Mouse (Mus musculus): ENCODE results near the gene Zfp651.

The Zfp651 gene

DNA sequence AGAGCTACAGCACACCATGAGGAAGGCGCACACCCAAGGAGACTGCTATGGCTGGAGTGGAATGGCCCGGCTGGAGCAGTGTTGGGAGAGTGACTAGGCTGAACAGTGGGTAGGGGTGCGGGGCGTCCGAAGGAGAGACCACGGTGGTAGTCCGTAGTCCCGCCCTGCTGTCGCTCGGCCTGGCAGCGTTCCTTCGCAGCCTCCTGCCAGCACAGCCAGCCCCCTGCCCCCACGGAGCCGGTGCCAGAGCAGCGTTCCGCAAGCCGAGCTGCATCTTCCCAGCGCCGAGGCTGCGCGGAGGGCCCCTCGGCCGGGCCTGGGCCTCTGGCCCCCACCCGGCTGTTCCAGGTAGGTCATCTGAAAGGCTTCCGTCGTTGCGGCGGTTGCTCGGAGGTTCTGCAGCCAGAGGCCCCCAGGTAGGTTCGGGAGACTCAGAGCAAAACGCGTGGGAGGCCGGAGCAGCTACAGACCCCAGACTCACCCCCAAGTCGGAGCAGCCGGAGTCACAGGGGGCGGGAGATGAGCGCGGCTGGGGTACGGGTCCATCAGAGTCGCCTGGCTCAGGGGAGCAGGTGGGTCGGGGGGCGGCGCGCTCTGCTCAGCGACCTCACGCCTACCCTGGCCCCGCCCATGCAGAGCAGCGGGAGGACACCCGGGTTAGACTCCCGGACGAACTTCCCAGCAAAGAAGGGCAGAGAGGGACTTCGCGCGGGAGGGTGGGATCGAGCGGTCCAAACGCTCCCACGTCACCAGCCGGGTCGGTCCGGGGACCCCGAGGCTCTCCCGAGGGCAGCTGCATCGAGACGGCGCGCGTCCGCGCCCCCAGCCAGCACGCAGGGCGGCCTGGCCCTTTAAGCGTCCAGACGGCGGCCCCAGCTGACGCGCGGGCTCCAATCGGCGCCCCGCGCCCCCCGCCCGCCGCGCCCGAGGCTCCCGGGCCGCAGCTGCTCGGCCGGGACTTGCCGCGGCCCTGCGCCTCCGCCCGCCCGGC is at the start of gene Zfp651:
Gene Zfp651 (plus strand): TSS at position 240 of the 991 bp plus-strand sequence.
- DNase-seq (ENCODE audit: low spot score): peak; percentile 48

DNA sequence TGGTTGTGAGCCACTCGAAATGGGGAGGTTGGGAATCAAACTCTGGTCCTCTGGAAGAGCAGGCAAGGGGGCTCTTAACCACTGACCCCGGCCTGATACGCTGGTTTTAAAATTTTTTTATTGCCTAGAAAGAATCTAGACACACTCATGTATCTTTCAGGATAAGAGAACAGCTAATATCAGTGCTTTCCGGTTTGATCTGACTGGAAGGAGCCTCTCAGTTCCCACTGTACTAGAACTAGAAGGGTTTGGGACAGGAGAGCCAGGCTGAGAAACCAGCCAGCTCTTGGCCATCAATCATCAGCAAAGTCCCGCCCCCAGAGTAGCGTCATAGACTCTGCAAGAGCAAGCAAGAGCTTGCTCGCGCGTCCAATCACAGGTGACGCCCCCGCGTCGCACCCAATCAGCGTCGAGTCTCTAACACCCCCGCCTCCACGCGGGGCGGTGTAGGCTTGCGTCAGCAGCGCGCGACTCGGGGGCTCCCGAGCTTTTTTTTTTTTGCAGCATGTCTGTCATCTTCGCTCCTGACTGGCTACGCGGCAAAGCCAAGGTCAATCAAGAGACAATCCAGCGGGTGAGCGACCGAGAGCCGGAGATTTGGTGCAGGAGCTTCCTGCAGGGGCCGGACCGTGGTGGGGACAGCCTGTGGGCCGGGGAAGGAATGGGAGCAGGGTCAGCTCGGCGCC is 49.1 kb upstream of the Zfp651 start, which contains the start of gene Ss18l2:
Gene Ss18l2 (plus strand): TSS at position 432 of the 686 bp plus-strand sequence.
- peak; percentile 97 for DNase-seq (ENCODE audit: low spot score)

DNA sequence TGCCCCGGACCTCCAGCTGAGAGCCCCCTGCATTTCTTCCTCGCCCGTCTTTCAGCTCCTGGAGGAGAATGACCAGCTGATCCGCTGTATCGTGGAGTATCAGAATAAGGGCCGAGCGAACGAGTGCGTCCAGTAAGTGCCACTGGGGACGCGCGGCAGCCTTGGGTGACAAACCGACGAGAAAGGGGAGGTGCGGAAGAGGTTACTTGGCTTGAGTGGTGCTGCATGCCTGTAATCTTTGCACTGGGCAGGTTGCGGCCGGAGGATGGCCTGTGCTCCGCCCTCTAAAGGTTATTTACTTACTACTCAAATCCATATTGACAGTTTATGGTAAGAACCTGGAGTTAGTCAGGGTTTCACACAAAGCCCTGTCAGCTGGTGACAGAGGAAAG is 48.5 kb upstream of the Zfp651 start:
- no peak for DNase-seq (ENCODE audit: low spot score)

DNA sequence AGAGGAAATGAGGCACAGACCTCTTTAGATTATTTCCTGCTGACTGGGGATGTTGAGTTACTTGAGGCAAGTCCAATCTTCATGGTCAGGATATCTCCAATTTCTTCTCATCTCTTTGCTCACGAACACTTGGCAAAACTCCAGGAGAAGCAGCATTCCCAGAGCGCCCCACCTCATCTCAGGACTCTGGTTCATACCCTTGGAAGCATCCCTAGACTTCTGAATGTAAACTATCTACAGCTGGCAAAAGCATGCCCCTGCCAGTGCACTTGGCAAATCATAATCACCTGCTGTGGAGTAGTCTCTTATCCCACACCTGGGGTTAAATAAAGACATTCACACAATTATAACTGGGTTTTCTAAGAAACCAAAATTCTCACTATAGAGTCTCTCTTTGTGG is 42.1 kb upstream of the Zfp651 start:
- no peak for DNase-seq (ENCODE audit: low spot score)

DNA sequence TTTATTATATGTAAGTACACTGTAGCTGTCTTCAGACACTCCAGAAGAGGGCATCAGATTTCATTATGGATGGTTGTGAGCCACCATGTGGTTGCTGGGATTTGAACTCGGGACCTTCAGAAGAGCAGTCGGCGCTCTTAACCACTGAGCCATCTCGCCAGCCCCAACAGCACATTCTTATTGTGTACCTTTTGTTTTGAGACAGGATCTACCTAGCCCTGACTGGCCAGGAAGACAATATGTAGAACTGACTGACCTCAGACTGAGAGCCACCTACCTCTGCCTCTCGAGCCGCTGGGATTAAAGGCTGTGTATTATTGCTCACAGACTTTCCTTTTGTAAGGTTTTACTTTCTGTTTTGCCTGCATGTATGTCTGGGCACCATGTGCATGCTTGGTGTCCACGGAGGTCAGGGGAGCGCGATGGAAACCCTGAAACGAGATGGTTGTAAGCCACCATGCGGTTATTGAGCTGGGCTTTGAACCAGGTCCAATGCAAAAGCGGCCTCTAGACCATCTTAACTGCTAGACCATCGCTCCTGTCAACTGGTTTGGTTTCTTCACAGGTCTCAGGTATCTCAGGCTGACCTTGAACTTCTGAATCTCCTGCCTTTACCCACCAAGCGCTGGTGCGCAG is 40.9 kb upstream of the Zfp651 start:
- no peak for DNase-seq (ENCODE audit: low spot score)

DNA sequence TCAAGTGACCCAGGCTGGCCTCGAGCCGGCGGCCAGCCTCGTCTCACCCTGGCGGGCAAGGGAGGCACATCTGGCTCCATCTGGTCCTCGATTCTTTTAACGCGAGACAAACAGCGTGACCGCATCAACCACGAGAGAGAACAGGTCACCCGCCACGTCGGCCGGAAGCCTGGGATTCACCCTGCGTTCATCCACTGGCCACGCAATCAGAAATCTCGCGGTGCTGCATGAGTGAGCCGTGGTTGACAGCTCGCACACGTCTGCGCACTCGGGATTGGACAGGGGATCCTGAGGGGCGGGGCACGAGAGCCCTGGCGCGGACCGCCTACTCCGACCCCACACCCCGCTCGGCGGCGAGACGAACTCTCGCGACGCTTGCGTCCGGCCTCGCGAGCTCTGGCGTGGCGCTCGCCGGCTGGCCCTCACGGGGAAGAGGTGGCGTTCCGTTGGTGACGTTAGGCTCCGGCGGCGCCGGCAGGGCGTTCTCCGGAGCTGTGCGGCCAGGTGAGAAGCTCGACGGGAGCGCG is 40.3 kb upstream of the Zfp651 start, which contains the start of gene Nktr:
Gene Nktr (plus strand): TSS at position 378 of the 527 bp plus-strand sequence.
- DNase-seq (ENCODE audit: low spot score): peak; percentile 95

DNA sequence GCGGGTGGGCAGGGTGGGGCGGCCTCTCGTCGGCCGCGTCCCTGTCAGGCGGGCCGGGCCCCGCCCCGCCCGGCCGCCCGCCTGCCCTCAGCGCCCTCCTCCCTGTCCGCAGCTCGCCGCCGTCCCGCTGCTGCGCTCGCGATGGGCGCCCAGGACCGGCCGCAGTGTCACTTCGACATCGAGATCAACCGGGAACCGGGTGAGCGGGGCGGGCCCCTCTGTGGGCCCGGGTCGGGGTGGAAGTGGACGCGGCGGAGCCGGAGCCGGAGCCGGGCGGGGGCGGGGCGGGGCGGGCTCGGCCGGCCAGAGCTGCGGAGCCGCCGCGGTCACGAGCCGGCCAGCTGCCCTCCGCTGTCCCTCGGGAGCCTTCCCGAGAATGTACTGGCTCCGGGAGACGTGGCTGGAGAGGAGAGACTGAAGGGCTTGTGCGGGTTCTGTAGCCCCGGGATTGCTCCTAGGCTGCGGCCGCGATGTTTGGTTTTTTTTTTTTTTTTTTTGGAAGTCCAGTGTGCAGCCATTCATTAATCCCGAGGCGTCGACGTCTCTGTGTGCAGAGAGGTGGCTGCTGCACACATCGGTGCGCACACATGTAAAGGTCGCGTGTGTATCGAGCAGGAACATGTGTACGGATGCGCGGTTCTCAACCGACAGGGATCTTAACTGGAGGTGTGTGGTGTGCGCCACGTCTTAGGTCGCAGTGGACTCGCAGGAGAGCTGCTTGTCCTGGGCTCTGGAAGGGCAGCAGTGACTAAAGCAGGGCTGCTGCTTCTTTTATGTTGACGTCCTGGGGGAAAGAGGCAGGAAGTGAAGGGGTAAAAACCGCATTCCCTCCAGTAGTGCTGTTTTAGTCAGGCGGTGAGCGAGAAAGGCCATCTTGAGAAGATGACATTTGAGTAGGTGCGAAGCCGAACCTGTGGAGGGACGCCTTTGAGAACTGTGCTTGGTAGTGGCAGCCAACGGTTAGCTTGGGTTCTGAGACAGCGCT is 39.5 kb upstream of the Zfp651 start:
- no peak for DNase-seq (ENCODE audit: low spot score)

DNA sequence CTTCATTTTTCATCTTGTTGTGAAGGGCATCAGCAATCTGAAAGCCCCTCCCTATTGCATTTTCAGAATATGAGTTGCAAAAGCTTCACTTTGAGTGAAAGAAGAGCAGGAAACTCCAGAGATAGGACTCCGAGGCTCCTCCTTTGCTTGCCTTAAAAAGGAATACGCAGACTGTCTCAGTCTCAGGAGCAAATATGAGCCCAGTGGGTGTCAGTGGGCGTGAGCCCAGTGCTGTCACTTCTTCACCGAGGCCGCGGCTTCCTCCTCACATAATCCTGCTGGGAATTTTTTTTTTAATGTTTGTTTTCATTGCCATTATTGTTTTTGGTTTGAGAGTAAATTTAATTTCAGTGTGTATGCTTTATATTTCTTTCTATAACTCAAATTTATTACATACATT is 18.6 kb upstream of the Zfp651 start:
- DNase-seq (ENCODE audit: low spot score): no peak

DNA sequence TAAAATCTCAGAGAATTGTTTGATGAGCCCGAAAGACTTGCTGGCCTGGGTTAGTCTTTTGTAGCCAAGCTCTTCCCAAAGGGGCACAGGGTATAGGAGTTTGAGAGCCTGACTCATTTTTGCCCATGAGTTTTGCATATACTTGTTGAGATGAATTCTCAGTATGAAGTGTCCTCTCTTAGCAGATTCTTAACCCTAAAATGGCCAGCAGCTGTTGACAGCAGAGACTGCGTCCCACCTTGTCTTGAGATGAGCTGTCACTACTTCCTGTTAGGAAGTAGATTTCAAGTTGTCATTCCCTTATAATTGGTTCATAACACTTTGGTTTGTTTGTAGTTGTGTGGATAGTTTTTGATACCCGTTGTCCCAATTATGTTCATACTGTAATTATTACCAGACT is 18.0 kb upstream of the Zfp651 start:
- DNase-seq (ENCODE audit: low spot score): no peak

DNA sequence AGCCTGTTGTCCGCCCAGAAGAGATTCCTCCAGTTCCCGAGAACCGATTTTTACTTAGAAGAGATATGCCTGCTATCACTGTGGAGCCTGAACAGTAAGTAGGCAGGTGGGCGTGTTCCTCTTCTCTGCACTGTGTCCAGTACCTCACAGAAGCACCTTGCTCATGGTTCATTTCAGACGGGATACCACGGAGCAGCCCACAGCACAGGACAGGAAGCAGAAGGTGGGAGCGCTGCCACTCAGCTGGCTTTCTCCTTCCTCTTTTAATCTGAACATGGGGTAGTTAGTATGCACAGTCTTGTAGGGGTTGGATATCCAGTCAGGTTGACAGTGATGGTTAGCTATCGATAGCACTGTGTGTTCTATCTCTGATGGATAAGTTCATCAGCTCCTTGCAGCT is 15.1 kb upstream of the Zfp651 start:
- no peak for DNase-seq (ENCODE audit: low spot score)

DNA sequence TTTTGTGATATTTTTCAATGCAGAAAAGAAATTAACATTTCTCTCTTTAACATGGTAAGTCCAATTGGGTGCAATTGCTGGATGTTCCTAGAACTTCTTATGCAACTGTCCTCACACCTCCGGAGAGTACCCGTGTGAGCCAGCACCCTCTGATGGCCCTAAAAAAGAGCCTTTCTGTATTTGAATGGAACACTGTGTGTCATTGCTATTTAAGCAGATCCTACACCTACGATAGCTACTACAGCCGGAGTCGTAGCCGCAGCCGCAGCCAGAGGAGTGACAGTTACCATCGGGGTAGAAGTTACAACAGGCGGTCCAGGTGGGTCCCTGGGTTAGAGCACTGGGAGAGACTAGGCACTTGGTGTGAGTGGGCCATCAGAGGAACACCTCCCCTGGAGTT is 6.4 kb upstream of the Zfp651 start:
- DNase-seq (ENCODE audit: low spot score): no peak

DNA sequence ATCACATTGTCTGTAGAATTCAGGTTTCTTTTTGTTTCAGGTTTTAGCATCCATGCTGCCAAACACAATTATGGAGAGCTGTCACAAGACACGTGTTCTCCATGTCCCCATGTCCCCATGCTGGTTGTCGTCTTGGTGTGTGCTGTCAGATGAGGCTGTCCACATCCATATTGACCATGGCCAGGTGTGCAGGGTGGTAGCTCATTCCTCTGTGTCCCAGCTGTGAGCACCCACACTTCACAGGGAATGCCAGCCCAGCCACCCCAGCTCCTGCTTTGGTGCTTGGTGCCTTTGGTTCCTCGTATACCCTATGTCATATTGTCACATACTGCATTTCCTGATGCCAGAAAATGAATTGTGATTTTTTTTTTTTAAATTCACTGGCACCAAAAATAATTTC is 4.5 kb upstream of the Zfp651 start:
- no peak for DNase-seq (ENCODE audit: low spot score)

DNA sequence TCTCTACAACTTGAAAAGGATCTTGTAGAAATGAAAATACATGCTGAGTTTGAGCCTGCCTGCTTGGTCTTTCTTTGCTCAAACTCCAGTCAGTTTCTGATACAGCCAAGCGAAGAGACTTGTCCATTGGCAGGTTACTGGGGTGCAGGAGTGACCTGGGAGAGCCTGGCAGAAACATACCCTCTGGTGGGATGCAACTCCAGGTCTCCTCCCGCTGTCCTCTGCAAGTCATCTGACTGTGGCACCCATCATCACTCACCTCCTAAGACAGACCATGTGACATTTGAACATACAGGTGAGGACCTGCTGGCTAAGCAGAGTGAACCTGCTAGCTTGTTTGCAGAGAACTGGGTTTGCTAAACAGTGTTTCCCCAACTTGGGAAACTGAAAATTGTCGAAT is 2.3 kb upstream of the Zfp651 start:
- no peak for DNase-seq (ENCODE audit: low spot score)

DNA sequence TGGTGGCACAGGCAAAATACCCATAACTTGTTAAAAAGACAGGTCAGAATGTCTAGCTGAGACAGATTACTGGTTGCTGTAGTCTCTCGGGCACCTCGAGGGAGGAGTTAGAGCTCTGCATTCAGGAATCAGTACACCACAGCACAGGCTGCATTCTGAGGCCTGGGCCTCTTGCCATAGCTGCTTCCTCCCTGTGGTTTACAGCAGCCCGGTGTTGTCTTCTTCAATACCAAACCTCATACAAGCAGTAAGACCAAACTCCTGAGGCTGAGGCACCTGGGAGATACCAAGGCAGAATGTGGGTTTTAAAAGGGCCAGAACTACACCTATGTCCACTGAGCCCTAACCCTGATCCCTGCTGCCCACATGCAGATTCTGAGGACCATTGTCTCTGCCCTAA is 1.7 kb upstream of the Zfp651 start:
- no peak for DNase-seq (ENCODE audit: low spot score)

DNA sequence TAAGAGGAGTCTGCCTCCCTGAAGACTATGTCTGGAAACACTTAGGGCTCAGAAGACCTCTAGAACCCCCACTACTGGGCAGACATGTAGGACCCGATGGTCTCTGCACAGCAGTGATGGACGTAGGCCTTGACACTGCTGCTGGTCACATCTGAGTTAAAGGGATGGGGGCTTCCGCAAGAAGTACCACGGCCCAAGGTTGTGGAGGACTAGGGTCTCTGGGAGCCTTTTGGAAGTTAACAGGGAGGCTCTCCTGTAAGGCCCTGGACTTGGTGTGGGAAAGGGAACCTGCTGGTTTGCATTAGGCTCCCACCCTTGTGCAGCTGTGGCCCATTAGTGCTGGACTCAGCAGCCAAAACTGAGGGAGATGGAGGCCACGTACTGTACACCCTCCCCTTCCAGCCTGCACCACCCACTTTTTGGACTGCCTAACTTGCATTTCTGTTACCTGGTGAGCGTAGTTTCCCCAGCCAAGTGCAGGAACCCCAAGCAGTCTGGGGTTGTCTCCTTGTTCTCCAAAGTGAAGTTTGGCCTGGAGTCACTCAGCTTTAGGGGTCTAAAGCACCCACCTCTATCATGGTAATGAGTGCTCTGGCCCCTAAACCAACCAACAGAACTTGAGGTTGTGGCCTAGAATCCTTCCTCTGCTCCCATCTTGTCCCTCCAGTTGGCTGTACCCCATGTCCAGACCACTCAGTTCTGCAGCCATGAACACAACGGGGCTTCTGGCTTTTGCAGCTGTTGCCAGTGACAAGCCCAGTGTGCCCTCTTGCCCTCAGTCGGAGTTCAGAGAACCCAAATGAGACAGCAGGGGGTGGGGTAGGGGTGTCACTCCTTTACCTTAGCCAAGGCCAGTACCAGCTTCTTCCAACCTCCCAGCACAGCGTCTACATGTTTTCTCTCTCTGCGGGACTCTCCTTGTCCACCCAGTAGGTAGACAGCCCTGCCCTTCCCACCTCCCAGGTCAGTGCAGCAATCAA is 1.0 kb upstream of the Zfp651 start:
- no peak for DNase-seq (ENCODE audit: low spot score)

DNA sequence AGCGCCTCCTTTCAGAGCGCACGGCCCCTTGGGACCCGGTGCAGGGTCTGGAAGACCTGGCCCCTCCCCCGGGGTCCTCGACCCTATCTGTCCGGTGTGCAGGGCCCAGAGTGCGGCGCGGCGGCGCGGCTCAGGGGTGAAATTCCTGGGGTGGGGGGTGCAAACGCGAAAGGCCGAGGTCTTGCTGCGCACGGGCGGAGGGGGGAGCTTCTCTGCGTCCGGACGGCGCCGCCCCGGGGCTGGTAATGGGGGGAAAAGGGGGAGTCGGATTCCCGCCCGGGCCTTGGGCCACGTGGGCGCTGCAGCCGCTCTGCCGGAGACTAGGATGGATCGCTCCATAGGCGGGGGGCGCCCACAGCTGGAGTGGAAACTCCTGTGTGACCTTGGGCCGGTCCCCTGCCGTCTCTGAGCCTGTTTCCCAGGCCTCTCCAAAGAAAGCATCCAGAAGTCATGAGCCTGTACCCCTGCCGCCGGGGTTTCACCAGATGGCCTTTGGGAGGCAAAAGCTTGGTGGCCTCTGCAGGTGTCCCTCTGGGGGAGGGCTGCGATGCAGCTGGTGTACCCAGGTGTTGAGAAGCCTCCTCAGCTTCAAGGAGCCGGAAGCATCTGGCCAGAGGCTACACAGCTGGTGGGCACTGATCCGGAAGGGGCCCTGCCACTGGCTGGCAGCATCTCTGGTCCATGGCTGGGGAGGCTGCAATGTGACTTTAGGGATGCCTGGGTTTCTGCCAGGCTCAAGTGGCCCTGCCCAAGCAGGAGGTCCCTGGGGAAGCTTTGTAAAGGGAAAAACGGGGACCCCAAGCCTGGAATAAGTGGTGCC is 1.4 kb downstream of the Zfp651 start:
- DNase-seq (ENCODE audit: low spot score): peak; percentile 67

DNA sequence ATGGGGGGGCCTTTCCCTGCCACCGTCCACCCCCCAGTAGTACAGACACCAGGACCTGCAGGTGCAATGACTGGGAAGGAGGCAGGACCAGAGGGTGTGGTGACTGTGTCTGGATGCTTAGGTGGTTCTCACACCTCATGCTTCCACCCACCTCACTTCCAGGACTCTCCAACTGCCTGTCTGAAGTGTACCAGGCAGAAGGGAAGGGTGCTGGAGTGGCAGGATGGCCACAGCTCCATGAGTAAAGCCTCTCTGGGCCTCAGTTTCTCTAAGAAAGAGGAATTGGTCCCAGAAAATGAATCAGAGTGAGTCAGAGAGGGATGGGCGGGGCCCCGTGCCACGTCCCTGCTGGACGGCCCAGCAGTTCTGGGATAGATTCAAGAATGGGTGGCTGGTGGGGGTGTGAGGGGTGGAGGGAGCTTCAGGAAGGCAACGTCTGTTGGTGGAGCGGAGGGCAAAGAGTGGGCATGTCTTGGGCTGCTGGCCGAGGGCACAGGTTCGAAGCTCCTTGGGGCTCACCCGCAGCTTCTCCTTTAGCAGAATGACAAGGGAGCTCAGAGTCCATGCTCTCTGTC is 2.0 kb downstream of the Zfp651 start:
- peak; percentile 43 for DNase-seq (ENCODE audit: low spot score)

DNA sequence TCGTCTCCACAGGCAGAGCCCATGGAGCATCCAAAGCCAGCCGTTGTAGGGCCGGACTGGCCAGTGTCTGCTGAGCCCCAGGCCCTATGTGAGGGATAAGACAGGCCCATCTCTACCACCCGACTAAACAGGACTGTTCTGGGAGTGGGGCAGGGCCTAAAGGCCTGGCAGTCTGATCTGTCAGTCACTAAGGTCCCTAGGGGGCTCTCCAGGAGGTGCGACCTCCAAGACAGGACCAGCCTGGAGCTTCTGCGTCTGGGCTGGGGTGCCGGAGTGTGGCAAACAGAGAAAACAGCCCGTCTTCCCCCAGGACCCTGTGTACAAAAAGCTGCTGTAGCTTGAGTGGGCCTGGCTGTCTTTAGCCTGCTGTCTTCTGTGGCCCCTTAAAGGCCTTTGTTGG is 2.7 kb downstream of the Zfp651 start:
- no peak for DNase-seq (ENCODE audit: low spot score)

DNA sequence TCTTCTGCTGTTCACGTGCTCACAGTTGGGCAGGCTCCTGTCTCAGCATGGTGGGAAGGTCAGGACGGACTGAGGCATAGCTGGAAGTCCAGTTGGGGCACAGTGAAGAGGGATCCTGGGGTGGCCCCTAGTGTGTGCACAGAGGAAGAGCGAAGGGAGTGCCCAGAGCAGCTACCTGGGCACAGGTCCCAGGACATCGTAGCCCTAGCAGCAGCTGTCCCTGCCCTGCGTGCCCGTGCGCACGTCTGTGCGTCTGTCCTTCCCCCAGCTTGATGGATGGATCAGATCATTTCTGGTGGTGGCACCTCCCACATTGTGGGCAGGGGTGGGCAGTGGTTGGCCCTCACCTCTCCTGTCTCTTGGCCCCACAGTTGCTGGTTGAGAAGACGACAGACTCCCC is 3.1 kb downstream of the Zfp651 start:
- no peak for DNase-seq (ENCODE audit: low spot score)

Measured in urinary bladder, postnatal 25 days (tissue).